Mouse (Mus musculus) C2C12 (cell line): ENCODE data around the gene Fbxo42.

Experiments
- CTCF ChIP-seq: IDR thresholded peaks from one replicate; pipeline ENCODE4 v1.5.1; 2011; ENCODE audit not compliant: control insufficient read depth, insufficient read depth, insufficient read length
- MAX ChIP-seq: IDR thresholded peaks from one replicate; pipeline ENCODE4 v1.6.1; 2011; ENCODE audit warnings: mild to moderate bottlenecking, control low read depth

DNA sequence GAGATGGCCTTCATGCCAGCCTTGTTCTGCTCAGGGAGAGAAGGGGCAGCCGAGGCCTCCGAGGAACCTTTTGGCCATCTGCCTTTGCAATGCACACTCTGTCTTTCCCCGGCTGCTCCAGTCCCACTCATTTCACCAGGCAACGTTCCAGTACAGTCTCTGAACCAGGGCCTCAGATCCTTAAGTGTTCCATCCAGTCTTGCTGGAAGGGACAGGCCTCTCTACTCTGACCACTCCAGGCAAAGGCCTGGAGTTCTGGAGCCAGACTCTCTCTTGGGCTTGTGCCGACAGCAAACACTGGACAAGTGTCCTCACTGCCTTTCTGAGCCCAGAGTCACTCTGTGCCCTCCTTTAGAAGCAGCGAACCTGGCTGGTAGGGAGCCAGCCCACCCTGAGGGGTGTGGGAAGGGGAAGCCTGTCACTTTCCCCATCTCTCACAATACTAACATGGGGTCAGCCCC, 33.2 kb upstream of the Fbxo42 start:
- TF ChIP-seq CTCF (no peak), MAX (no peak)
